Mouse (Mus musculus): ENCODE data around the gene Retnlb.

- TF ChIP-seq GATA1 (IDR thresholded peaks at IDR 0.05; ENCODE audit: low read length): no peak
- no peak for TF ChIP-seq TAL1 (IDR thresholded peaks at IDR 0.05; ENCODE audit: low read length)
Observed at GRCm38 (mm10) chr16:48806521-48806920, 10.1 kb upstream of the Retnlb start.
